Mouse (Mus musculus) heart, adult 2 months (tissue): Measurements from ENCODE around the gene Opa3.

ENCODE experiments used
- CTCF ChIP-seq: fragments of 200-600 bp; IDR thresholded peaks from 2 replicates; pipeline ENCODE4 v1.8.1; 2022; ENCODE audit warnings: antibody characterized with exemption, mild to moderate bottlenecking, moderate library complexity
- POLR2A ChIP-seq: fragments of 200-500 bp; IDR thresholded peaks from 2 replicates; pipeline ENCODE4 v1.6.1; 2011; ENCODE audit warnings: mild to moderate bottlenecking, low read depth, low read length, control low read depth; ENCODE audit not compliant: insufficient read depth

GRCm38 (mm10) chr7:19290969-19291596, 62.9 kb downstream of the Opa3 start:
- no peak for TF ChIP-seq CTCF
- 0 out of 2 replicates have a peak, but pooled peaks have one; percentile 33 for TF ChIP-seq POLR2A
